Mouse (Mus musculus) CD4-positive, CD25-positive, alpha-beta regulatory T cell, adult 2 months (primary cell): Measurements from ENCODE around the gene H2-Q7.
"Not testable (repeated sequence)": the region's sequence is repeated elsewhere in the genome, so short reads cannot be mapped to it uniquely, and the experiment has no call there.

ENCODE experiments used
- DNase-seq: peaks from one replicate; pipeline ENCODE4 v3.0.0-alpha.2; 2012; ENCODE audit warnings: low read depth, low spot score

H2-Q7 gene

GRCm38 (mm10) chr17:35437386-35437936 is 1.5 kb upstream of the H2-Q7 start:
- not testable (repeated sequence) for DNase-seq

DNA sequence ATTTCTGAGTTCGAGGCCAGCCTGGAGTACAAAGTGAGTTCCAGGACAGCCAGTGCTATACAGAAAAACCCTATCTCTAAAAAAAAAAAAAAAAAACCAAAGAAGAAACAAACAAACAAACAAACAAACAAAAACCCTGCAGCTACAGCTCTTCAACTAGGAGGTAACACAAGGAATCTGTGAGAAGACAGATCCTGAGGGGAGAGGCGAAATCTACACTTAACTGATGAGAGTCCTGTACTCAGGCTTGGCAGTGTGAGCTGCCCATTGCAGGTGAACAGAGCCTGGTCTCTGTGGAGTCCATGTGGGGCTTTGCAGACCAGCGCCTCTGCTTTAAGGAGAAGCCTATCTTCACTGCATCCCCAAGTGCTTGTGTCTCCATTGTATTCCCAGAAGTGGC is 560 bp upstream of the H2-Q7 start:
- DNase-seq: peak; percentile 32

DNA sequence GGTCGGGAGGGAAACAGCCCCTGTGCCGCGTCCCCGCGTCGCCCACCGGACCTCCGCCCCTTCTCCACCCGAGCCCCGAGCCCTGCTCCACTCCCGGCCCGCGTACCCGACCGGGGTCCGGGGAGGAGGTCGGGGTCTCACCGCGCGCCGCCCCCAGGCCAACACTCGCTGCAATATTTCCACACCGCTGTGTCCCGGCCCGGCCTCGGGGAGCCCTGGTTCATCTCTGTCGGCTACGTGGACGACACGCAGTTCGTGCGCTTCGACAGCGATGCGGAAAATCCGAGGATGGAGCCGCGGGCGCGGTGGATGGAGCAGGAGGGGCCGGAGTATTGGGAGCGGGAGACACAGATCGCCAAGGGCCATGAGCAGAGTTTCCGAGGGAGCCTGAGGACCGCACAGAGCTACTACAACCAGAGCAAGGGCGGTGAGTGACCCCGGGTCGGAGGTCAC is 366 bp downstream of the H2-Q7 start:
- DNase-seq: peak; percentile 61

DNA sequence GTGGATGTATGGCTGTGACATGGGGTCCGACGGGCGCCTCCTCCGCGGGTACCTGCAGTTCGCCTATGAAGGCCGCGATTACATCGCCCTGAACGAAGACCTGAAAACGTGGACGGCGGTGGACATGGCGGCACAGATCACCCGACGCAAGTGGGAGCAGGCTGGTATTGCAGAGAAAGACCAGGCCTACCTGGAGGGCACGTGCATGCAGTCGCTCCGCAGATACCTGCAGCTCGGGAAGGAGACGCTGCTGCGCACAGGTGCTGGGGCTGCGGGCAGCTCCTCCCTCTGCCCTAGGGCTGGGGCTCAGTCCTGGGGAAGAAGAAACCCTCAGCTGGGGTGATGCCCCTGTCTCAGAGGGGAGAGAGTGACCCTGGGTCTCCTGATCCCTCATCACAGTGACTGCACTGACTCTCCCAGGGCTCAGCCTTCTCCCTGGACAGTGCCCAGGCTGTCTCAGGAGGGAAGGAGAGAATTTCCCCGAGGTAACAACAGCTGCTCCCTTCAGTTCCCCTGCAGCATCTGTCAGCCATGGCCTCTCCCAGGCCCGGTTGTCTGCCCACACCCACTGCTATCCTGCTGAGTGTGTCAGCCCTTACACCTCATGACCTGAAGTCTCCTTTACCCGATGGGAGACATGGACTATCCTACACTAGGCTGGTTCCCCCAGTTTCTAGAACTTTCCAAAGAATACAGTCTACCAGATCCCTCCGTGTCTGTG is 1.1 kb downstream of the H2-Q7 start:
- DNase-seq: peak; percentile 55

DNA sequence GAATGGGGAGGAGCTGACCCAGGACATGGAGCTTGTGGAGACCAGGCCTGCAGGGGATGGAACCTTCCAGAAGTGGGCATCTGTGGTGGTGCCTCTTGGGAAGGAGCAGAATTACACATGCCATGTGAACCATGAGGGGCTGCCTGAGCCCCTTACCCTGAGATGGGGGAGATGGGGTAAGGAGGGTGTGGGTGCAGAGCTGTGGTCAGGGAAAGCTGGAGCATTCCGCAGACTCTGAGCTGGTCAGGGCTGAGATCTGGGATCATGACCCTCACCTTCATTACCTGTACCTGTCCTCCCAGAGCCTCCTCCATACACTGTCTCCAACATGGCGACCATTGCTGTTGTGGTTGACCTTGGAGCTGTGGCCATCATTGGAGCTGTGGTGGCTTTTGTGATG is 3.4 kb downstream of the H2-Q7 start:
- DNase-seq: not testable (repeated sequence)

DNA sequence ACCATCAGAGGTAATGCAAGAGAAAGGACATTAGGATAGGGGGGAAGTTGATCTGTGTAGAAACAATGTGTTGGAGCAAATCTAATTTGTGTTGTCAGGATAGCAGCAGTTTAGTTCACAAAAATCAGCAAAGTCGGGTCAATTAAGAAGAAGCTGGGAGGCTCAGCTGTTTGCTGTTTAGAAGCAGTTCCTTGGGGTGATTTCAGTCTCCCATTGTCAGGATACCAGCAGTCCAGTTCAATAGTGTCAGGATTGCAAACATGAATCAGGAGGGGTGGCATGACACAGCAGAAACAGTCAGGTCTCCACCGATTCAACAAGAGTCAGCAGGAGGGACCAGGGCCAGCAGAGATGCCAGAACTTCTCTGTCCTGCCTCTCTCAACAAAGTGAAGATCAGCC is 5.6 kb downstream of the H2-Q7 start:
- DNase-seq: not testable (repeated sequence)

- not testable (repeated sequence) for DNase-seq
Observed at GRCm38 (mm10) chr17:35458247-35458646, 19.3 kb downstream of the H2-Q7 start.

DNA sequence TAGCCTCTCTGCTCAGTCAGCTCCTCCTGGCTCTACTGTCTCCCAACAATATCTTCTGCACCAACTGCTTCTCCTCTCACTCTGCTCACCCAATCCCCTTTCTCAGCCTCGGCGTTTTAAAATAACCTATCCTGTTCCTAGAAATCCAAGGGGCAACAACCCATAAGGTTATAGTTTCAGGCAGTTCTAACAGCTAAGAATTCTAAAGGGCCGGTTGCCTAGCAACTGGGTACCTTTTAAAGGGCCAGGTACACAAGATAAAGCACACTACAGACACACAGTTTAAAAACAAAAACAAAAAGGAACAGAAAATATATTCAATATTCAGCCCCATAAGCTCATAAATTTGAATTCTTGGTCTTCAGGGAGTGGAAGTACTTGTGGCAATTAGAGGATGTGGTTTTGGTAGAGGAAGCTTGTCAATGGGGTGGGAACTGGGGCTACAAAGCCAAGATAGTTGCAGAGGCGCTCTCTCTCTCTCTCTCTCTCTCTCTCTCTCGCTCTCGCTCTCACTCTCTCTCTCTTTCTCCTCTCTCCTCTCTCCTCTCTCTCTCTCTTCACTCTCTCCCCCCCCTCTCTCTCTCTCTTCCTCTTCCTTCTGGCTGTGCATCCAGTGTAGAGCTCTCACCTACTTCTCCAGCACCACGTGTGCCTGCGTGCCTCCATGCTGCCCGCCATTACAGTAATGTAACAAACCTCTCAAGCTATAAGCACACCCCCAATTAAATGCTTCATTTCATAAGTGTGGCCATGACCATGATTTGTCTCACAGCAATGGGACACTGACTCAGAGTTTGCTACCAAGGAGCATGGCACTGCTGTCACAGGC is 21.8 kb downstream of the H2-Q7 start:
- DNase-seq: not testable (repeated sequence)

DNA sequence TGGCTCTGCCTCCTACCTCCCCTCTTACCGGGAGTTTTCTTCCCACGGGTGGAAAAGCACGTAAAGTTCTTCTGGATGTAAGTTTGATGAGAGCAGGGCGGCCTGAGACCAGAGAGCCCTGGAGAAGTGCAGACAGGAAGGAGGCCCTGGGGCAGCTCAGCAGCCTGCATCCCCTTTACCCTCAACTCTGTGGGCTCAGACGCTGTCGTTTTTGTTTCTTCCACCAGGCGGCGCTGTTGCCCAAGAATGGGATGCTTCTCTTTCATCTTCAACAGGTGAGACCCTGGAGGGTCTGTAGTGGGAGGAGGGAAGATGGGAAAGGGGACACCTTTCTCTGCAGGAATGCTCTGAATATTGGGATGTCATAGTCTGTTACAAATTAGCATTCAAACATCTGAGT is 26.7 kb downstream of the H2-Q7 start:
- peak; percentile 79 for DNase-seq

DNA sequence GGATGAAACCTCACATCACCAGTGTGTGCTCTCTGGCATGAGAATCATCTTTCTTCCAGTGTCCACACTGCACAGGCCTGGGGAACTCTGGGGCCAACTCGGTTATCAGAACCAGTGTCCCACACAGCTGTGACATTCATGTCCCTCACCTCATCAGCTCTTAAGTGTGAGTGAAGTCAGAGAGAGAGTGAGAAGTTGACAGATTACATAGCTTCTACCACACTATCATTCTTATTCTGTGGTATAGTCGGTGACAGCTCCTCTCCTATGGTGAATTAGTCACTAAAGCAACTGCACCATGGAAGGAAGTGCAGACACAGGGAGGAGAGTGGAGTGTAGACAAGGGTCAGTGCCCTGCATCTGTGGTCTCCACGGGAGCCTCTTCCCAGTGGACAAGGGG is 30.0 kb downstream of the H2-Q7 start:
- not testable (repeated sequence) for DNase-seq

DNA sequence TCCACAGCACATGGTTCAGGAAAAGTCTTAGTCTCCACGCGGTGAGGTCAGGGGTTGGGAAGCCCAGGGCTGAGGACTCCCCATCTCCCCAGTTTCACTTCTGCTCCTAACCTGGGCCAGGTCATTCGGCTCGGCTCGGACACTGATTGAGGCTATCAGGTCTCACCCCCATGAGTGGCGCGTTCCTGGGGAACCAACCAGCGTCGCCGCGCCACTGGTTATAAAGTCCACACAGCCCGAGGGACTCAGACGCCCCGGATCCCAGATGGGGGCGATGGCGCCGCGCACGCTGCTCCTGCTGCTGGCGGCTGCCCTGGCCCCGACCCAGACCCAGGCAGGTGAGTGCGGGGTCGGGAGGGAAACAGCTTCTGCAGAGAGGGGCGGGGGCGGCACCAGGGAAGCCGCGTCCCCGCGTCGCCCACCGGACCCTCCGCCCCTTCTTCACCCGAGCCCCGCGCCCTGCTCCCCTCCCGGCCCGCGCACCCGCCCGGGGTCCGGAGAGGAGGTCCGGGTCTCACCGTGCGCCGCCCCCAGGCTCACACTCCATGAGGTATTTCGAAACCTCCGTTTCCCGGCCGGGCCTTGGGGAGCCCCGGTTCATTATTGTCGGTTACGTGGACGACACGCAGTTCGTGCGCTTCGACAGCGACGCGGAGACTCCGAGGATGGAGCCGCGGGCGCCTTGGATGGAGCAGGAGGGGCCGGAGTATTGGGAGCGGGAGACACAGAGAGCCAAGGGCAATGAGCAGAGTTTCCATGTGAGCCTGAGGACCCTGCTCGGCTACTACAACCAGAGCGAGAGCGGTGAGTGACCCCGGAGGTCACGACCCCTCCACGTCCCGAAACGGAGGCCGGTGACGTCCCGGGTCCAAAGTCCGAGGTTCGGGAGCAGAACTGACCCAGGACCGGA is 31.1 kb downstream of the H2-Q7 start, which contains the start of gene H2-Q10:
Gene H2-Q10, plus strand, starts transcription at position 248 of the 910 bp plus-strand sequence.
- DNase-seq: peak; percentile 35

GRCm38 (mm10) chr17:35484066-35484465 is 45.1 kb downstream of the H2-Q7 start:
- peak; percentile 85 for DNase-seq

DNA sequence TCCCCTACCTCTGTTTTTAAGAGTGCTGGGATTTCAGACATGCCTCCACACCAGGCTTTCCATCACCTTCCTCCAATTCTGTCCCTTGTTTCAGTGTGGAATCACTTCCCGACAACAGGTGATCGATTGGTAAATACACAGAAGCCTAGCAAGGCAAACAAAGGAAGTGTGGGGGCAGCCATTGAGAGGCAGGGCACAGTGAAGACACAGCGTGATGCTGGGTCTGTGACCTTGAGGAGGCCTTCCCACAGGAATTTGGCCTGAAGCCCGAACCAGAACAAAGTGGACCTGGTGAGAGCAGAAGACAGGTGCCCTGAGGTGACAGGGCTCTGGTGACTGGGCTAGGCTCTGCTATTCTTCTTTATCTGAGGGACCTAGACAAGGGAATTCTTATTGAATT is 46.7 kb downstream of the H2-Q7 start:
- DNase-seq: no peak

DNA sequence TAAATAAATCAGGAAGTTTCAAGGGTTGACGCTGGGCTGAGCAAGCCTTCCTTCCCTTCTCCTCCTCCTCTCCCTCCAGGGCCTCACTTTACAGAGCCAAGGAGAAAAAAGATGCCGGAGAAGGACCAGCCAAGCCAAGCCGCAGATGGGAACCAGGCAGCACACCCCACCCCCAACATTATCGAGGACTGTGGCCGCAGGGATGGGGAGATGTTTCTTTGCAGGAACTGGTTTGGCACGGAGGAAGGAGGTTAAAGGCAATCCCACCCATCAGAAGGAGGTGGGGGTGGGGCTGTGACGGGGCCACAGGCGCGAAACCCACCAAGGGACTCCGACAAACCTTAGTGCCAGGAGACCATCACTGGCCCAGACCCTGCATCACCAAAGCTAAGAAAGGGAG is 47.8 kb downstream of the H2-Q7 start:
- DNase-seq: no peak

GRCm38 (mm10) chr17:35488041-35488440 is 49.1 kb downstream of the H2-Q7 start:
- no peak for DNase-seq

- no peak for DNase-seq
Observed at GRCm38 (mm10) chr17:35490320-35490719, 51.4 kb downstream of the H2-Q7 start.
